Mouse (Mus musculus) megakaryocyte, embryonic 14.5 days (primary cell): ENCODE measurements at regions not wholly inside any gene's neighbourhood (a gene's known extent, or its start where the extent isn't known, plus 50 kb on each side); places are given as distances from the start of the nearest gene placed in this dataset.

Experiments
- H3K27me3 ChIP-seq: replicated peaks from 2 replicates; pipeline ENCODE3; 2012; ENCODE audit warnings: inconsistent platforms
- H3K36me3 ChIP-seq: replicated peaks from 2 replicates; pipeline ENCODE3; 2012; ENCODE audit warnings: low read length, inconsistent platforms, mixed read lengths
- H3K4me1 ChIP-seq: 2 replicates; pipeline ENCODE4 v1.6.1; 2012; ENCODE audit warnings: inconsistent platforms
- H3K4me3 ChIP-seq: replicated peaks from 2 replicates; pipeline ENCODE3; 2012; ENCODE audit warnings: moderate library complexity, mild to moderate bottlenecking, inconsistent platforms
- H3K9me3 ChIP-seq: 2 replicates; pipeline ENCODE4 v1.6.1; 2012; ENCODE audit warnings: inconsistent platforms
- FLI1 ChIP-seq: IDR thresholded peaks from 2 replicates; pipeline ENCODE4 v1.6.1; 2012; ENCODE audit warnings: low read length, inconsistent platforms, mixed read lengths
- GATA1 ChIP-seq: IDR thresholded peaks from 3 replicates; pipeline ENCODE4 v1.6.1; 2012; ENCODE audit warnings: mixed read lengths, low read length, inconsistent platforms, borderline replicate concordance

DNA sequence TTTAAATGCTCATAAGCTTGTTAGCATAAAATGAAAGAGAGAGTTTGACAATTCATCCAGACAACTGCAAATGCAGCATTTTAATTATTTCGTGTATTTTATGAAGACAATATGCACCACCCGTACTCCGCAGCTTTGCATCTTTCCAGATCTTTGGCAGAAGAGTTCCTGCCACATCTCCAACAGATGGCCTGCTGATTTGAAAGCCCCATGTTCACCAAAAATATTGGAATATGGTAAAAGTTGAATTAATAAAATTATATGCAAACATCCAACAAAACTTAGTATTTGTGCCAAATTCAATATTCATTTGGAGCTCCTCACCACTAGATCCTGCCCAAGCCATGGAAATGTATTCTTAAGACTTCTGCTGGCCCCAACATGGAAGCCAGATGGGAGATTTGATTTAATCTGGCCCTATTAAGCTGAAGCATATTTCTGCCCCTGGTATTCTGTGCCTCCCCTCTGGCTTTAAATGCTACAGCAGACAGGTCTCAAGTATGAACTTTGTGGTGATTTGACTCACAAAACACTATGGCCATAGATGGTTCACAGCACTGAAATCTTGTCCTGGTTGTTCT is 567.8 kb downstream of the Dcdc2c start:
- H3K27me3 ChIP-seq = no peaks in the 10 kb centered on the region
- no peak overlapping the region for H3K4me3 ChIP-seq

DNA sequence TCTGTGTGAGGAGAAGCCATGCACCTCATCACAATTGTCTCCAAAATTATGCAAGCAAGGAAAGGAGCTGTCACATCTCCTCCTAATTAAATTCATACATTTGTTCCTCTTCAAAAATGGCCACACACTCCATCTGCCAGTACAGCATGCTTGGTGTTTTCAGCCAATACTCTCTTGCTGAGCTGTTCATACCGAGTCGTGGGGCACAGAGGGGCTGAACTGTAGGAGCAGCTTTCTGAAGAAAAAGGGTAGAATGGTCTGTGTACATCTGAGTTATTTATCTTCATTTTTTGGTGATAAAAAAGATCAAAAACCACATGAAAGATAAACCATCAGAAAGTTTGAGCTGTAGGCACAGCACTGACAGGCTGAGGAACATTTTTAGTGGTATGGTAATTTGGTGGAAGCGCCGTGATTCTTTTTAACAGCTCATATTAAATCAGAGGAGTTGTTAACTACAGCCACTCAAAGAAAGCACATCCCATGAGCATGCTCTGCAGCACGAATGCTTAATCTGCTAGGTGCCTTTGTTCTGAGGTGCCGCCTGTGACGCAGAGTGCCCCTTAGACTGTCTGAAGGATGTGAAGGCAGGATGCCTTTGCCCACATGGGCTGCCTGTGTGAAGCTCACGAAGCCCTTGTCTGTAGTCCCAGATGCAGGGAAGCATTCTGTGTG is 573.8 kb downstream of the Dcdc2c start:
- H3K4me1 ChIP-seq = no peaks in the 10 kb centered on the region
- no peak for TF ChIP-seq GATA1
- TF ChIP-seq FLI1 = no peak
- H3K4me3 ChIP-seq = no peak overlapping the region
- H3K36me3 ChIP-seq = no peaks in the 10 kb centered on the region
- H3K9me3 ChIP-seq = no peaks in the 10 kb centered on the region
- H3K27me3 ChIP-seq = no peaks in the 10 kb centered on the region

More for the DNA sequence above, 567.8 kb downstream of the Dcdc2c start:
- Histone ChIP-seq H3K4me1 (no peaks in the 10 kb centered on the region), H3K36me3 (no peaks in the 10 kb centered on the region), H3K9me3 (no peaks in the 10 kb centered on the region)
- TF ChIP-seq FLI1 (no peak), GATA1 (no peak)

GRCm38 (mm10) chr12:27977548-27978256 is 574.5 kb downstream of the Dcdc2c start:
- no peaks in the 10 kb centered on the region for H3K9me3 ChIP-seq
- TF ChIP-seq FLI1 = no peak
- no peak for TF ChIP-seq GATA1

DNA sequence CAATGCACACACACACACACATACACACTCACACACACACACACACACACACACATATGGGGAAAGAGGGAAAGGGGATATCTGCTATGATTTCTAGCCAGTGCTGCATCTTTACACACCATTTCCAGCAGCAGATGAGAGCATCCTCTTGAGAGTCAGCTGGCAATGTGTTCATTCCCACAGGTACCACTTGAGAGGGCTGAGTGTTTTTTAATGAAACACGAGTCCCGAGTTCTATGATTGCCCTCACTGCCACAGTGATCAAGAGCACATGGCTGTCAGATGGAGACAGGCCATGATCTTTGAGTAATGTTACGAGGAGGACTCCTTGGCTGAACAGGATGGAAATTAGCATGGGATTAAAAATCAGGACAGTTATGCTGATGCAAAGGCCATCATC is 589.3 kb downstream of the Dcdc2c start:
- H3K36me3 ChIP-seq = no peaks in the 10 kb centered on the region
- TF ChIP-seq FLI1 (no peak), GATA1 (no peak)

More at GRCm38 (mm10) chr12:27977548-27978256, 574.5 kb downstream of the Dcdc2c start:
- Histone ChIP-seq H3K27me3 (no peaks in the 10 kb centered on the region), H3K4me1 (no peaks in the 10 kb centered on the region), H3K4me3 (no peak overlapping the region), H3K36me3 (no peaks in the 10 kb centered on the region)

DNA sequence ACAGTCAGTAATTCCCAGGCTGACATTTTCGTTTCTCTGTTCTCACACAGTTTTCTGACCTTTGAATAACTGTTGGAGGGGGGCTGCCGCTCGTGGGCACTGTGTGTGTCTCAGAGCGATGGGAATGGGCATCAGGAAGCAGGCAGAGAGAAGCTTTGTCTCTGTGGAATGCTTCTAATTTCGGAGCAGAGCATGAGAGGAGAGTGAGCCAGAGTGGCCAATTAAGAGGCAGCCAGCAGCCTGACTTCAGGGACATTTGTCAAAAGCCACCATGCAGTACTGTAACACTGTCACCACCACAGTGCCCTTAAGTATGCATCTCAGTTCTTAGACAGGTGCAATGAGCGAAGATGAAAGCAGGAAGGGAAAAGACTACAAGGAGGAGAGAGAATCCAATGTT is 592.1 kb downstream of the Dcdc2c start:
- no peak overlapping the region for H3K4me3 ChIP-seq
- H3K4me1 ChIP-seq = no peaks in the 10 kb centered on the region
- TF ChIP-seq FLI1 (no peak), GATA1 (no peak)
- no peaks in the 10 kb centered on the region for H3K9me3 ChIP-seq
- no peaks in the 10 kb centered on the region for H3K36me3 ChIP-seq
- H3K27me3 ChIP-seq = no peaks in the 10 kb centered on the region

More for the DNA sequence above, 589.3 kb downstream of the Dcdc2c start:
- no peaks in the 10 kb centered on the region for H3K27me3 ChIP-seq
- H3K9me3 ChIP-seq = peaks cover 5% of the 10 kb centered on the region; the same call in 1 of the 2 replicates
- H3K4me1 ChIP-seq = no peaks in the 10 kb centered on the region
- no peak overlapping the region for H3K4me3 ChIP-seq

DNA sequence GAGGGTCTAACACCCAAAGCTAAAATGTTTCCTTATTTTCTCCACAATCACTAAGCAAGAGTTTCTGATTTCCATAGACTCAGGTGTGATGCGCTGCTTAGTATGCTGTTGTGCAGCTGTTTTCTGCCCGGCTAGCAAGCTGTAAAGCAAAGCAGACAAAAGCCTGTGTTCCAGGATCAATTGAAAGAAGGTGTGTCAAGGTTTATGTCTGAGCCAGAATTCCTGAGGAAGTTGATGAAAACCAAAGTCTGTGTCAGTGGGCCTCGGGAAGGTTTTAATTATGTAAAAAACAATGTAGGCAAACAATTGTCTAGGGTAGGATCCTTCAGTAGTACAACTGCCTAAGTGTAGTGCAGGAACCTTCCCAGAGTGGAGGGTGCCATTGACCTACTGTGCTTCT is 604.6 kb downstream of the Dcdc2c start:
- H3K27me3 ChIP-seq = no peaks in the 10 kb centered on the region
- H3K4me3 ChIP-seq = no peak overlapping the region
- H3K9me3 ChIP-seq = peaks cover 5% of the 10 kb centered on the region; the same call in 1 of the 2 replicates
- no peak for TF ChIP-seq FLI1
- TF ChIP-seq GATA1 = no peak
- H3K4me1 ChIP-seq = no peaks in the 10 kb centered on the region
- H3K36me3 ChIP-seq = no peaks in the 10 kb centered on the region

GRCm38 (mm10) chr12:27946866-27947459 is 604.6 kb upstream of the Sox11 start:
- TF ChIP-seq GATA1 = no peak
- TF ChIP-seq FLI1 = no peak
- Histone ChIP-seq H3K9me3 (peaks cover 5% of the 10 kb centered on the region; the same call in 1 of the 2 replicates), H3K4me1 (no peaks in the 10 kb centered on the region), H3K36me3 (no peaks in the 10 kb centered on the region), H3K4me3 (no peak overlapping the region), H3K27me3 (no peaks in the 10 kb centered on the region)

- Histone ChIP-seq H3K4me1 (no peaks in the 10 kb centered on the region), H3K4me3 (no peak overlapping the region), H3K9me3 (peaks cover 10% of the 10 kb centered on the region; the same call in 1 of the 2 replicates), H3K36me3 (no peaks in the 10 kb centered on the region), H3K27me3 (no peaks in the 10 kb centered on the region)
- TF ChIP-seq GATA1 = no peak
- TF ChIP-seq FLI1 = no peak
Observed at GRCm38 (mm10) chr12:27945411-27945810, 603.0 kb upstream of the Sox11 start.

DNA sequence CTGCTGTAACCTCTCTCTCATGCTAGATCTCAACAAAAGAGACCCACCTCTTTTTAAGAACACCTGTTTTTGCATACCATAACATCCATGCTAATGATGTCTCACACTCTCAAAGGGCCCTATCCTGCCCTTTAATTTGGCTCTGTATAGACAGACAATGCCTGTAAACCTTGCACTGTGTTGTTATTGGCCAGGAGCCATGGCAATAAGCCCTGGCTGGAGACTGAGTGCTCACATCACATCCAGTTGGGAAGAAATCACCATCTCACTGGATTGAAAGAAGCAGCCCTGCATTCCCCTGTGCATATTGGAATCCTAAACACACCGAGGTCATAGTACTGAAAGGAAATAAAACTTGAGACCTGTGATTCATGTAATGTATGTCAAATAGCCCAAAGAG is 598.7 kb upstream of the Sox11 start:
- H3K9me3 ChIP-seq = peaks cover 10% of the 10 kb centered on the region; the same call in 1 of the 2 replicates
- H3K36me3 ChIP-seq = no peaks in the 10 kb centered on the region
- no peaks in the 10 kb centered on the region for H3K27me3 ChIP-seq
- H3K4me3 ChIP-seq = no peak overlapping the region
- no peaks in the 10 kb centered on the region for H3K4me1 ChIP-seq
- TF ChIP-seq GATA1 (no peak), FLI1 (no peak)

DNA sequence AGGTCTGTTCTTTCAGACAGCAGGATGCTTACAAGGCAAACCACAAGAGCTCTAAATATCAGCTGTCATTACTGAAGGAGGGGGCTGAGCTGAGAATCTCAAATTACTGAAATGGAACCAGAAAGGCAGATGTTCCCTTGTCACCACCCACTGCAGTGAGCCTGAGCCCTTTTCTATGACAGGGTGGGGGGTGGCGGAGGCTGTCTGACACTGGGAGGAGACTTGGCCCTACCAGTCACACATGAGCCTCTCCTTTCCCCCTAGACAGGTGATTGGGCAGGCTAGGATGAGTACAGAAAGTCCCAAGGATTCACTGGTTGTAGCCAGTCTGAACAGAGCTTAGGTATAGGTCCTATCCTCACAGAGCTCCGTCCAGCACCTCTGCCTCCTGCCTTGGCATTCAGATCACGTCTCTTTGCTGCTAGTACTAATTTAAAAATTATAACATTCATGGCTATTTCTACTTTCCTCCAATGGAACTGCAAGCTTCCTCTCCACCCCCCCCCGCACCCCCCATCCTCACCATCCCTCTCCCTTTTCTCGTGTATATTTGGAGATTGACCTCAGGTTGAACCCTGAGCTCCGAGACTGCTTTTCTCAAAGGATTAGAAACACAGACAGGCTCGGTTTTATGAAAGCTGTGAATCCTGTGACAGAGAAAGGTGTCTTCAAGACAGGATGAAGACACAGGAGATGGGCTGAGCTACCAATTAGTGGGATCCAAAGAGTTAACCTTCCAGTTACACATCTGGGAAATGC is 590.2 kb upstream of the Sox11 start:
- TF ChIP-seq GATA1 (no peak), FLI1 (no peak)
- H3K4me1 ChIP-seq = no peaks in the 10 kb centered on the region
- no peak overlapping the region for H3K4me3 ChIP-seq
- H3K27me3 ChIP-seq = no peaks in the 10 kb centered on the region
- peaks cover 19% of the 10 kb centered on the region for H3K9me3 ChIP-seq
- H3K36me3 ChIP-seq = no peaks in the 10 kb centered on the region
